Mouse (Mus musculus) layer of hippocampus, postnatal 10 days (tissue): ENCODE measurements at regions not wholly inside any gene's neighbourhood (a gene's known extent, or its start where the extent isn't known, plus 50 kb on each side); places are given as distances from the start of the nearest gene placed in this dataset.

Experiments used
- DNase-seq, 2 experiments: peaks; one replicate each; pipeline ENCODE4 v3.0.0; 2021; ENCODE audit warnings: low spot score in 2 of 2

GRCm38 (mm10) chr12:26654251-26654650, 185.2 kb downstream of the Cmpk2 start:
- no peak for DNase-seq

DNA sequence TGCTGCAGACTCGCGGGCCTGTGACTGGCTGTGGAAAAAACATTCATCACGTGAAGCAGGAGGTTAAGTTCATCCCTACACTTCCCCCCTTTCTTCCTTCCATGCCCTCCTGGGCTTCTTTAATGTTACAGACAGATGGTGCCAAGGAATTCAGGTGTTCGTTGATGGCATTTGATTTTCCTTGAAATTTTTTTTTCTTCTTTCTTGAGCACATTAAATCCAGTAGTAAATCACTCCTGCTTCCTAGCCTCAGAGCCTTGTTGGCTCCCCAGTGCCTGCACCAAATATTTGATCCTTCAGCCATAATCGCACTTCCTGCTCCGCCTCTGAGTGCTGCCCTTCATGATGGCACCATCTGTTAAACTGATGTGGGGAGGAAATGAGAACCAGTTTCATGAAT, 184.8 kb downstream of the Cmpk2 start:
- no peak for DNase-seq

DNA sequence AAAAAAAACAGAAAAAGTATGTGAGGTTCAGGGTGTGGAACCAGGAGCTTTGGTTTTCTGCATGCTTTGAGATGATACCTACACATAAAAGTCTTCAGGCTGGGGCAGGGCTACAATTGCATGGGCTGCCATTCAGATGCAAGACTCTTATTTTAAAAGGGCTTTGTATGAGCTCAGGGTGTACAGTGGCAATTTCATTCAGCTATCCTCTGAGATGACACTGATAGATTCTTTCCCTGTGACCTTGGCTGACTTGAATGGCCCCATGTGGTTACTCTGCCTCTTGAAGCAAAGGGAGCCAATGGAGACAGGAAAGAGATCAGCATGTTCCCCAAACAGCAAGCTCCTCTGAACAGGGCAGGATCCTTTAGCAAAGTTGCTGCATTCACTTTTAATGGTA, 177.1 kb downstream of the Cmpk2 start:
- DNase-seq, result no peak

DNA sequence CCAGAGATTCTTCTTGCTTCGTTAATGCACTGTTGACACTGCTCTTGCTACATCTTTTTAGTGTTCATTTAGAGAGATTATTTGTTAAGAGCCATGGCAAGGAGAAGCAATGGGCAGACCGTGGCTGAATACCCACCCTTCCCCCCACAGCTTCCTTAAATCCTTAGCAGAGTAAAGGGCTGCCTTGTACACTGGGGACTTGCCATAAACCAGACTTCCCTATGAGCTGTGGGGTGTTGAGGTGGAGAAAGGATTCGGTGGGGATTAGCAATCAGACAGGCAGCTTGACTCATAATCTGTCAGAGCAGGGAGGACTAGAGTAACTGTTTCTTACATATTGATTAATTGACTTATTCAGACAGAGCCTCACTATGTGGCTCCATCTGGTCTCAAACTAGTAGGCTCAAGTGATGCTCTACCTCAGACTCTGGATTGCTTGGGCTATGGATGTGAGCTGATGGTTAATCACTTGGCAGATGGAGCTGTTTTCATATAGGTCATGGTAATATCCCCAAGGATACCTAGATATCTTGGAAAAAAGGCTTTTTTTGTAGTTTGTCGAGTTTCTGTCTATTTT, 166.7 kb downstream of the Cmpk2 start:
- no peak for DNase-seq

- DNase-seq, result no peak
Observed at GRCm38 (mm10) chr12:26635253-26635652, 166.2 kb downstream of the Cmpk2 start.

DNA sequence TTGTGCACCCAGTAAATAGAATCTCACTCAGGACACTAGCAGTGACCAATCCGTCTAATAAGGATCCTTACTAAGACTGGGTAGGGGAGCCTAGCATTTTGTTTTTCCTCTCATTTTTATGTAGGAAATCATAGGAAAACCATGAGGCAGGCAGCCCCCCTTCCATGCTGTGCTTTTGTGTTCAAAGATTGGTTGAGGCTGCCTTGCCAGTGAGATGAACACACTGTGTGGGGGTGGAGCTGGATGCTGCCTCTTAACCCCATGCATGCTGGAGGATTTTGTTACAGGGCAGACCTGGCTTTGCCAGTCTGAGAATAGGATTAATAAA, 162.8 kb downstream of the Cmpk2 start:
- peak; percentile 45 to 55 for DNase-seq

DNA sequence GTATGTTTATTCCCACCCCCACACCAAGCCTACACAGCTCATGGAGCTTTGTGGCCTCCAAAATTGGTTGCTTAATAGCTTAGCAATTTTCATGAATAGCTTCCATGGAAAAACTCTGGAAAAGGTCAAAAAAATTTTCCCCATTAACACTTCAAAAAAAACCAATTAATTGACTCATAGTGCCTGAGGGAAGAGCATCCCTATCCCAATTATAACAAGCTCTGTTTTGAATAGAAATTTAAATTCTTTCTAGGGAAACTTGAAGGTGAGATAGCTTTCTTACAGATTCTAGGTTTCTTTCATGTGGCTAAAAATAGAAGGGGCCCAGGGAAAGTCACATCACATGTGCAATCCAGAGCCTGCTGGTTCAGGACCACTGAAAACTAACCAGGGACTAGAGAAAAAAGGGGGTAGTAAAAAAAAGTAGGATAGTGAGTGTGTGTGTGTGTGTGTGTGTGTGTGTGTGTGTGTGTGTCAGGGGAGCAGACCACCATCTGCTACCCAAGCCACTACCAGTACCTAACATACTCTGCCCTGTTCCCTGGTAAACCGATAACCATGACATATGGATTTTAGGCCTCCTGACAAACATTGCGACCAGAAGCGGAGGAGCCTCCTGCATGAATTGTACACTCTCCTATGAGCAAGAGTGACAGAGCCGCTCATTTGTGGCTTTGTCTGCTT, 162.2 kb downstream of the Cmpk2 start:
- DNase-seq, result peak in 1 of 2 experiments; percentile 21

- DNase-seq, result no peak
Observed at GRCm38 (mm10) chr12:26621135-26621932, 152.3 kb downstream of the Cmpk2 start.

GRCm38 (mm10) chr12:26620501-26621134, 151.6 kb downstream of the Cmpk2 start:
- no peak for DNase-seq

DNA sequence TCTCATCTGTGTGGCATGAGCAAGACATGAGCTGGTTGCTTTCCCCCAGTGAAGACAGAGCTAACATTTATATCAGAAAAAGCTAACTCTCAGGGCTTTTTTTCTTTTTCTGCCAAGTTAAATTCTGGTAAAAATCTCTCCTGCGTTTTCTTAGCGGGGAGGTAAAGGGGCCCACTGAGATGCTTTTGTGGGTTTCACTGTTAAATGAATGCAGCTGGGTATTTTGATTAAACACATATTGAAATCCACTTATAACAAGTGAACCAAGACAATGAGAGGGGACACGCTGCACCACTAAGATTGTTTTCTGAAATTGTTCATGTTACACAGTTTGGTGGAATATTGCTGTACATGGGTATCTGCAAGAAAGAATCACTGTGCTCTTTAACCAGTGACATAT, 149.0 kb downstream of the Cmpk2 start:
- DNase-seq, result no peak

DNA sequence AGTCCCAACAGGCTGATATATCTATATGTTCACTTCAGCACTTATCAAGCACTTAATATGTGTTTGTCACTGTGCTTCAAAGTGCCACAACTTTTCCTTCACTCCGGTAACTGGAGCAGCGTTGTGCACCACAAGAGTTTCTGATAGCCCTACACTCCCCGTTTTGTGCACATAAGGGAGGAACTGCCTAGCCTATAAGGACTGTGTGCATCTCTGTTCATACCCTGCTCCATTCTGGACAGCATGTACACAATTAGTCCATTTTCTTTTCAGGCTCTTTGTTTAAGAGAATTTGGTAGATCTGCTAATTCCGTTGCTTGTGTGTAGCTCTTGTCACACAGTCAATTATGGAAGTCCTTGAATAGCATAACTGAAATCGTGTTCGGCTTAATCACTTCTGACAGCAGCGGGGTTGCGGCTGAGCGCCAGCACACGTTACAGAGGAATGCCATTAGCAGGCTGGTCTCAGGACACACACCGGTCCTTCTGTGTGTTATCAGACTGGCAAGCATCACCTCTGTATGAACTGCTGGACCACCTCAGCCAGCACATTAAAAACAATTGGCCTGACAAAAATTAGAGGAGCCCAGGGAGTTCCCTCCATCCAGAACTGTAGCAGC, 144.2 kb downstream of the Cmpk2 start:
- no peak for DNase-seq

GRCm38 (mm10) chr12:26610079-26610478, 141.1 kb downstream of the Cmpk2 start:
- DNase-seq, result no peak

GRCm38 (mm10) chr12:26598501-26598900, 129.5 kb downstream of the Cmpk2 start:
- DNase-seq, result no peak

GRCm38 (mm10) chr12:26592125-26592524, 123.1 kb downstream of the Cmpk2 start:
- no peak for DNase-seq

DNA sequence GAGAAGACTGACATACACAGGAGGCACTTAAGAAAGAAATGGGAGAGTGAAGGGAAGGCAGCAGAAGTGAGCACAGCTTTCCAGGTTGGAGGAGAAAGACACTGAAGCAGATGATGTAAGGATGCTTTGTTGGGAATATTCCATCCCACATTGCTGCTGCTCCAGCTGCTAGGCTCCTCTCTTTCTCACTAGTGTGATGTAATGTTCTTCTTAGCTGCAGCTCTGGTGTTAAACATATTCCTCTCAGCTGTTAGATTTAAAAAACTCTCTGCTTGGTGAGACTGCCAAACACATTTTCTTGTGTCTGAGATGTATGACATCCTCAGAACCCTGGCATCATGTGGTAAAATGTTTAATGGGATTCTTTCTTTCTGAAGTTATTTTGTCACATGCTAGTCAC, 120.1 kb downstream of the Cmpk2 start:
- no peak for DNase-seq

DNA sequence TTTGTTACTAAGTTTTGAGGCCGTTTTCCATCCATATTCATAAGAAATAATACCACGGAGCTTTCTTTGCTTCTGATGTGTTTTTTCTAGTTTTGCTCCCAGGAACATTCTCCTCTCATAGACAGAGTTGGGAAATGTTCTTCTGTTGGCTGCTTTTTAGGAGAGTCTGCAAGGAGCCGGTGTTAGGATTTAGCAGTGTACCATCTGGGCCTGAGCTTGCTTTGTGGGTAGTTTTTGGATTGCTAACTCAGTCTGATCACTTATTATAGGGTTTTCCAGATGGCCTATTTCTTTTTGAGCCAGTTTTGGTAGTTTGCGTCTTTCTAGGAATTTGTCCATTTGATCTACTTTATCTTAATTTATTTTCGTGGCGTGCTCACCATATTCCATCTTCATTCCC, 108.4 kb downstream of the Cmpk2 start:
- no peak for DNase-seq

- DNase-seq, result no peak
Observed at GRCm38 (mm10) chr12:26571602-26572001, 102.6 kb downstream of the Cmpk2 start.

DNA sequence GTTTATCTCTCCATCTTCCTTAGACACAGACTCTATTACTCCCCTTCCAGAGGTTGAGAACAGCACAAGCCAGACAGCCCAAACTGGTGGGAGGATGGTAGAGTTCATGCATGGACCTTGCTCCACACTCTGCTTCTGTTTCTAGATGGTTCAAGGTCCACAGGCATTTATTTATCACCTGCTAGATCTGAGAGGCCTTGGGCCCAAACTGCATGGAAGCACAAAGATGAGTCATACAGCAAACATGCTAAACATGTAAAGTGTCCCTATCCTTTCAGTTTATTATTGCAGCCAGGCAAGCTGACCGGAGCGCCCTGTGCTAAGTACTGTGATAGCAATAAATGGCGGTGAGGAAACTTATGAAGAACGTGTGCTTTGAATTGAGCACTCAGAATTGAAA, 98.4 kb downstream of the Cmpk2 start:
- DNase-seq, result no peak

GRCm38 (mm10) chr12:26562858-26563257, 93.9 kb downstream of the Cmpk2 start:
- DNase-seq, result no peak

GRCm38 (mm10) chr12:26559560-26559959, 90.6 kb downstream of the Cmpk2 start:
- DNase-seq, result no peak

- DNase-seq, result no peak
Observed at GRCm38 (mm10) chr12:26557411-26557810, 88.4 kb downstream of the Cmpk2 start.
